Mouse (Mus musculus) midbrain, embryonic 10.5 days (tissue): ENCODE results near the gene Grin2d. TPM values are rescaled to one million over a fixed set of nuclear protein-coding genes. Genes with fewer than 3 reads are reported as not detected.

ENCODE experiments used
- polyA plus RNA-seq: library from polyadenylated mRNA; unstranded; fragments of >200 nt; fragmentation: Nextera tagmentation; extraction: Ambion mirVana; gene quantifications from 2 replicates; pipeline ENCODE4 v1.2.1, GENCODE M21; 2016

The Grin2d gene
- polyA plus RNA-seq, 1 experiment from 2014 or later: 0.16 TPM

Other genes starting within 250 kb of the Grin2d start
- 2.1 and 3.3 TPM in 2 replicates for gene Mamstr, start 238.4 kb downstream of the Grin2d start, polyA plus RNA-seq
- gene Fut2, start 212.0 kb downstream of the Grin2d start, polyA plus RNA-seq: 0.05 TPM in 1 of 2 replicates, not detected in the other
- gene Ntn5, start 194.4 kb downstream of the Grin2d start, polyA plus RNA-seq: 0.46 and 0.48 TPM in 2 replicates
- gene Sec1, start 184.0 kb downstream of the Grin2d start, polyA plus RNA-seq: 0.32 and 0.34 TPM in 2 replicates
- gene Car11, start 178.5 kb downstream of the Grin2d start, polyA plus RNA-seq: 4.6 and 4.9 TPM in 2 replicates
- 2.1 and 2.9 TPM in 2 replicates for gene Dbp, start 173.3 kb downstream of the Grin2d start, polyA plus RNA-seq
- 965 and 1,116 TPM in 2 replicates for gene Rpl18, start 162.9 kb downstream of the Grin2d start, polyA plus RNA-seq
- 32.3 and 32.8 TPM in 2 replicates for gene Sphk2, start 160.4 kb downstream of the Grin2d start, polyA plus RNA-seq
- 1.7 and 2.0 TPM in 2 replicates for gene Fam83e, start 157.2 kb downstream of the Grin2d start, polyA plus RNA-seq
- not detected in 2 replicates for gene Spaca4, start 152.6 kb downstream of the Grin2d start, polyA plus RNA-seq
- 2.3 and 3.3 TPM in 2 replicates for gene Lmtk3, start 94.6 kb downstream of the Grin2d start, polyA plus RNA-seq
- 1.1 and 1.5 TPM in 2 replicates for gene Sult2b1, start 93.7 kb downstream of the Grin2d start, polyA plus RNA-seq
- 153 and 183 TPM in 2 replicates for gene Cyth2, start 63.8 kb downstream of the Grin2d start, polyA plus RNA-seq
- gene Kcnj14, start 53.6 kb downstream of the Grin2d start, polyA plus RNA-seq: 0.65 and 0.72 TPM in 2 replicates
- gene Grwd1, start 47.4 kb downstream of the Grin2d start, polyA plus RNA-seq: 95.8 and 119 TPM in 2 replicates
- 36.1 and 39.0 TPM in 2 replicates for gene Kdelr1, start 5.6 kb downstream of the Grin2d start, polyA plus RNA-seq
- gene Syngr4, start 18.3 kb upstream of the Grin2d start, polyA plus RNA-seq: 1.5 and 1.7 TPM in 2 replicates
- 4.4 and 5.1 TPM in 2 replicates for gene Tmem143, start 18.6 kb upstream of the Grin2d start, polyA plus RNA-seq
- gene Emp3, start 43.0 kb upstream of the Grin2d start, polyA plus RNA-seq: 17.7 and 28.2 TPM in 2 replicates
- 4.8 and 5.3 TPM in 2 replicates for gene Ccdc114, start 45.7 kb upstream of the Grin2d start, polyA plus RNA-seq
- gene Abcc6, start 151.9 kb upstream of the Grin2d start, polyA plus RNA-seq: 0.12 and 0.17 TPM in 2 replicates
- gene Nomo1, start 155.3 kb upstream of the Grin2d start, polyA plus RNA-seq: 29.9 and 31.0 TPM in 2 replicates
- gene Kcnj11, start 222.4 kb upstream of the Grin2d start, polyA plus RNA-seq: 0.12 and 0.19 TPM in 2 replicates